Mouse (Mus musculus) C2C12 (cell line): ENCODE measurements at regions not wholly inside any gene's neighbourhood (a gene's known extent, or its start where the extent isn't known, plus 50 kb on each side); places are given as distances from the start of the nearest gene placed in this dataset.

ENCODE experiments used
- CTCF ChIP-seq: IDR thresholded peaks from one replicate; pipeline ENCODE4 v1.5.1; 2011; ENCODE audit not compliant: control insufficient read depth, insufficient read depth, insufficient read length
- FOSL1 ChIP-seq: IDR thresholded peaks from one replicate; pipeline ENCODE4 v1.8.0; 2011; ENCODE audit warnings: mild to moderate bottlenecking, low read length; ENCODE audit not compliant: poor library complexity, insufficient read depth, severe bottlenecking
- MAX ChIP-seq: IDR thresholded peaks from one replicate; pipeline ENCODE4 v1.6.1; 2011; ENCODE audit warnings: mild to moderate bottlenecking, control low read depth
- MYOD1 ChIP-seq: IDR thresholded peaks from one replicate; pipeline ENCODE4 v1.6.1; 2011; ENCODE audit warnings: low read depth; ENCODE audit not compliant: control insufficient read depth, insufficient read length

GRCm38 (mm10) chr2:166273312-166274015 lies 118.0 kb upstream of the Sulf2 start:
- TF ChIP-seq CTCF (no peak), MAX (no peak), FOSL1 (no peak), MYOD1 (no peak)
